ENCODE assay signal across 25 mouse cellular contexts in the genomic region with DNA sequence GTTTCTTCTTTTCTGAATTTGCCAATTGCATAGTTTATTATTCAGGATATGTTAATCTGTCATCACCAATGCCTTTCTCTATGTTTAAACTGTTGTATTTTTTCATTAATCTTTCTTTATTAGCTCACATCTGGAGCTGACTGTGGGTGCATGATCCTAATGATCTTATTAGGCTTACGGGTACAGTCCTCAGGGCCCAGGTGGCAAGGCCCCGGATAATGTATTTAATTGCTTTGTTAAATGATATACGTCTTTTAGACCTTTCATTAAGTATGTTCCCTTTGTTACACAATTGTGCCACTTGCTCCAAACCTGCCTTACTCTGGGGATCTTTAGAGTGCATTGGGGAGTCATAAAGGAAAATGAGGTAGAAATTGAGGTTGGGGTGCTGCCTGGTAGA.
"Had no signal": no experiment of that assay in that cellular context is flagged by ENCODE, and none has a peak within 500 bp of the region (broad histone marks: within the 10 kb centered on the region; RNA-seq: fewer than 3 reads in every experiment).

No protein-coding gene starts in this region.

- H3K4me2 ChIP-seq: heart, embryonic 12.5 days; hindbrain, embryonic 12.5 days; hindbrain, embryonic 14.5 days; intestine, embryonic 15.5 days; limb, embryonic 12.5 days had no signal

- H3K4me1 ChIP-seq: heart, embryonic 10.5 days; heart, embryonic 12.5 days; hindbrain, embryonic 10.5 days; hindbrain, embryonic 12.5 days; intestine, embryonic 15.5 days; limb, embryonic 12.5 days had no signal

- H3K27me3 ChIP-seq: heart, embryonic 12.5 days; hindbrain, embryonic 12.5 days; intestine, embryonic 15.5 days; limb, embryonic 12.5 days had no signal

- H3K36me3 ChIP-seq: heart, embryonic 10.5 days; heart, embryonic 12.5 days; hindbrain, embryonic 10.5 days; hindbrain, embryonic 12.5 days; intestine, embryonic 15.5 days; limb, embryonic 10.5 days; limb, embryonic 12.5 days had no signal

- DNase-seq: gastrocnemius, adult 2 months; gastrocnemius, postnatal 10 days; gastrocnemius, postnatal 25 days; heart, adult 18-20 months; heart, postnatal 10 days; heart, postnatal 4 days; kidney, adult 18-20 months; kidney, adult 8-10 months; kidney, postnatal 10 days; kidney, postnatal 25 days; kidney, postnatal 4 days; liver had no signal

- H3K9ac ChIP-seq: heart, embryonic 12.5 days; hindbrain, embryonic 12.5 days; hindbrain, embryonic 14.5 days; intestine, embryonic 15.5 days; limb, embryonic 12.5 days had no signal

- H3K27ac ChIP-seq: gastrocnemius, adult 2 months; heart, embryonic 10.5 days; hindbrain, embryonic 10.5 days; hindbrain, embryonic 12.5 days; hindbrain, embryonic 14.5 days; intestine, embryonic 15.5 days; layer of hippocampus, adult 2 months; left cerebral cortex, adult 2 months; limb, embryonic 10.5 days; limb, embryonic 12.5 days had no signal

- H3K9me3 ChIP-seq: heart, embryonic 10.5 days; heart, embryonic 12.5 days; hindbrain, embryonic 10.5 days; hindbrain, embryonic 12.5 days; intestine, embryonic 15.5 days; limb, embryonic 10.5 days; limb, embryonic 12.5 days had no signal

- ATAC-seq: hindbrain, embryonic 16.5 days; inflammation-experienced regulatory T-cells, adult 6 months; intestine, embryonic 15.5 days; intestine, postnatal 0 days had no signal

- H3K4me3 ChIP-seq: gastrocnemius, adult 2 months; heart, embryonic 10.5 days; heart, embryonic 12.5 days; hindbrain, embryonic 10.5 days; hindbrain, embryonic 12.5 days; intestine, embryonic 15.5 days; layer of hippocampus, adult 2 months; left cerebral cortex, adult 2 months; limb, embryonic 10.5 days; limb, embryonic 12.5 days had no signal
